Mouse (Mus musculus) lung, postnatal 10 days (tissue): ENCODE data around the gene Gm20662.

Source experiments
- DNase-seq: peaks from one replicate; pipeline ENCODE4 v3.0.0; 2021

Gene Gm20662

DNA sequence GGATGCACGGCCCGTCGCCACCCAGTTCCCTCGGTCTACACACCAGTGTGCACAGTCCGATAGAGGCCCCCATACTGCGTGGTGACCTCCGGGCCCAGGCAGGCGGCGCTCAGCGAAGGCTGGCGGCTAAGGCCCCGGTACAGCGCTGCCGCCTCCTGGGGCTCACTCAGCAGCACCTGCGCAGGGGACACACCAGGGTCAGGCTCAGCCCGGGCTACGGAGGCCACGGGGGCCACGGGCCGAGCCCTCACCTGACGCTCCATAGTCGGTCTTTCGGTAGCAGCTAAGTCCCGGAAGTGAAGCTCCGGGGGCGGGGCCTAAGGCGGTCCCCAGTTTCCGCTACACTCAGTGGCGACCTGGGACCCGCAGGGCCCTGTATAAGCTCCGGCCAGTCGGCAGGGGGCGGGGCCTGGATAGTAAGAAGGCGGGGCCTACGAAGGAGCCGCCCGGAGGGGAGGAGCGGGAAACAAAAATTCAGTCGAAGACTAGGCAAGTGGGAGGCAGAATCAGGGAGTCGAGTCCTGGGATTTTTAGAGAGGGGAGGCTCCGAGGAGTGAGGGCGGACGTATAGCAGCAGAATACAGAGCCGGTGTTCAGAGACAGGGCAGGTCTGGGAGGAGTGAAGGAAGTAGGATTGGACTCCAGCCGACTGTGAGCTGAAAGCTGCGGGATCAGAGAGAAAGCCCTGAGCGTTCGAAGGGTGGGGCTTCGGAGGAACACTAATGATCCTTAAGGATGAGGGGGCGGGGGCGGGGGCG, 98.2 kb downstream of the Gm20662 start, which contains the start of gene Apeh:
Gene Apeh (minus strand): TSS at position 423 of the 758 bp plus-strand sequence.
- peak; percentile 98 for DNase-seq
